Mouse (Mus musculus): ENCODE data around the gene Olfr1442. TPM values are rescaled to one million over a fixed set of nuclear protein-coding genes. Genes with fewer than 3 reads are reported as not detected.

The Olfr1442 gene
- polyA plus RNA-seq (2017; shearing (Covaris generic)), result 0.16 TPM

GRCm38 (mm10) chr19:12670139-12670538 lies at the start of gene Olfr1442:
Gene Olfr1442, plus strand, starts transcription at chr19:12670439.

GRCm38 (mm10) chr19:12633176-12633575 lies 37.1 kb upstream of the Olfr1442 start, which contains the start of gene Glyat:
Gene Glyat, plus strand, starts transcription at chr19:12633308.

GRCm38 (mm10) chr19:12677812-12678211 lies 7.6 kb downstream of the Olfr1442 start, which contains the start of gene Olfr1443:
Gene Olfr1443, plus strand, starts transcription at chr19:12678112.

GRCm38 (mm10) chr19:12695590-12695989 lies 25.4 kb downstream of the Olfr1442 start, which contains the start of gene Keg1:
Gene Keg1, plus strand, starts transcription at chr19:12695786.

Other genes with a start within 250 kb of the Olfr1442 start
- 0.26 TPM for gene Pfpl, start 242.5 kb upstream of the Olfr1442 start, polyA plus RNA-seq (2017; shearing (Covaris generic))
- gene Mpeg1, start 209.7 kb upstream of the Olfr1442 start, polyA plus RNA-seq (2017; shearing (Covaris generic)), result not detected
- gene Dtx4, start 169.0 kb upstream of the Olfr1442 start, polyA plus RNA-seq (2017; shearing (Covaris generic)), result 31.1 TPM
- 26.0 TPM for gene Fam111a, start 124.7 kb upstream of the Olfr1442 start, polyA plus RNA-seq (2017; shearing (Covaris generic))
- gene Gm4952, start 70.5 kb upstream of the Olfr1442 start, polyA plus RNA-seq (2017; shearing (Covaris generic)), result not detected
- gene Glyat, start 37.1 kb upstream of the Olfr1442 start, polyA plus RNA-seq (2017; shearing (Covaris generic)), result not detected
- not detected for gene Olfr1443, start 7.7 kb downstream of the Olfr1442 start, polyA plus RNA-seq (2017; shearing (Covaris generic))
- gene Keg1, start 25.3 kb downstream of the Olfr1442 start, polyA plus RNA-seq (2017; shearing (Covaris generic)), result not detected
- gene Cntf, start 95.2 kb downstream of the Olfr1442 start, polyA plus RNA-seq (2017; shearing (Covaris generic)), result not detected
- 18.8 TPM for gene Zfp91, start 125.7 kb downstream of the Olfr1442 start, polyA plus RNA-seq (2017; shearing (Covaris generic))
- gene Lpxn, start 125.8 kb downstream of the Olfr1442 start, polyA plus RNA-seq (2017; shearing (Covaris generic)), result 375 TPM
- not detected for gene Gm5244, start 176.2 kb downstream of the Olfr1442 start, polyA plus RNA-seq (2017; shearing (Covaris generic))
- gene Olfr1444, start 186.8 kb downstream of the Olfr1442 start, polyA plus RNA-seq (2017; shearing (Covaris generic)), result not detected
- gene Olfr1445, start 213.4 kb downstream of the Olfr1442 start, polyA plus RNA-seq (2017; shearing (Covaris generic)), result not detected
- 0.37 TPM for gene Olfr1446, start 223.1 kb downstream of the Olfr1442 start, polyA plus RNA-seq (2017; shearing (Covaris generic))
- gene Olfr1447, start 233.3 kb downstream of the Olfr1442 start, polyA plus RNA-seq (2017; shearing (Covaris generic)), result not detected